Mouse (Mus musculus): ENCODE measurements around the gene Ubtd2. TPM values are rescaled to one million over a fixed set of nuclear protein-coding genes. Genes with fewer than 3 reads are reported as not detected.

The Ubtd2 gene
- polyA plus RNA-seq, 1 experiment from 2014 or later = 46.7 TPM

DNA sequence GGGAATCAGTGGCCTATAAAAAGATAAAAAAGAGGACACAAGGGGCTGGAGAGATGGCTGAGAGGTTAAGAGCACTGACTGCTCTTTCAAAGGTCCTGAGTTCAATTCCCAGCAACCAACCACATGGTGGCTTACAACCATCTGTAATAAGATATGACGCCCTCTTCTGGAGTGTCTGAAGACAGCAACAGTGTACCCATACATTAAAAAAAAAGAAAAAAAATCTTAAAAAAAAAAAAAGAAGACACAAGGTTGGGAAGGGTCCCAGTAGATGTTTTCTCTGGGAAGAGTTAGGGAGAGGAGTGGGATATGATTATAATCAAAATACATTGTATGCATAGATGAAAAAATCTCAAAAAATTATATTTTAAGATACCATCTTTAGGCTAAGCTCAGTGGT is 10.0 kb upstream of the Ubtd2 start:
- no peak for DNase-seq (ENCODE audit: low spot score)
- no peak overlapping the region for H3K4me3 ChIP-seq
- H3K9me3 ChIP-seq = no peaks in the 10 kb centered on the region
- 47% methylated on average over 1 of the region's 1 CpGs for WGBS
- H3K27ac ChIP-seq = no peak overlapping the region
- H3K27me3 ChIP-seq (ENCODE audit: insufficient read depth, poor library complexity, severe bottlenecking) = no peaks in the 10 kb centered on the region
- no peaks in the 10 kb centered on the region for H3K36me3 ChIP-seq
- H3K4me1 ChIP-seq = no peaks in the 10 kb centered on the region

DNA sequence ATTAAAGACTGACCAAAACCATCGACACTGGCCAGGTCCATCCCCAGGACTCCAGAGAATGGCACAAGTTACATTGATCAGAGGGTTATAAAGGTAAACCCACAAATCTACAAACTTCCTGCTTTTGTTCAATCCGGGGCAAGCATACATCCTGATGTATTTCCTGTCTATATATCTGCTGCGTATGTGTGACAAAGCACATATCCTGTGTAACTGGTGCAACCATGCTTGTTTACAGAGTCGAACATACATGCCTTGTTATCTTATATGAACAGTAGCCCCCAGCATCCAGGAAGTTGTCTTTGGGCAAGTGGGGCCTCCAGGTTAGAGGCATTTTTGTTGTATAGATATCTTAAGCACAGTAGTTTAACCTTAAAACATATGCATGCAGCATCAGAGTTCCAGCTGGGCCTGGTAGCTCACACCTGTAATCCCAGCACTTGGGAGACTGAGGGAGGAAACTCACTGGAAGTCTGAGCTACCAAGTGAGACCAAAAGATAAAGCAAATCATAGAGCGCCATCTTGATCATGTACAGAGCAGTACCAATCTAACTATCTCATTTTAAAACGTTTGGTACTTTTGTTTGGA is 9.4 kb upstream of the Ubtd2 start:
- Histone ChIP-seq H3K4me1 (0 out of 2 replicates have a peak, but pooled peaks cover 3% of the 10 kb centered on the region), H3K36me3 (no peaks in the 10 kb centered on the region), H3K9me3 (no peaks in the 10 kb centered on the region), H3K27ac (no peak overlapping the region), H3K27me3 (ENCODE audit: insufficient read depth, poor library complexity, severe bottlenecking) (no peaks in the 10 kb centered on the region), H3K4me3 (no peak overlapping the region)
- 63% methylated on average over 6 of the region's 6 CpGs for WGBS
- no peak for DNase-seq (ENCODE audit: low spot score)

DNA sequence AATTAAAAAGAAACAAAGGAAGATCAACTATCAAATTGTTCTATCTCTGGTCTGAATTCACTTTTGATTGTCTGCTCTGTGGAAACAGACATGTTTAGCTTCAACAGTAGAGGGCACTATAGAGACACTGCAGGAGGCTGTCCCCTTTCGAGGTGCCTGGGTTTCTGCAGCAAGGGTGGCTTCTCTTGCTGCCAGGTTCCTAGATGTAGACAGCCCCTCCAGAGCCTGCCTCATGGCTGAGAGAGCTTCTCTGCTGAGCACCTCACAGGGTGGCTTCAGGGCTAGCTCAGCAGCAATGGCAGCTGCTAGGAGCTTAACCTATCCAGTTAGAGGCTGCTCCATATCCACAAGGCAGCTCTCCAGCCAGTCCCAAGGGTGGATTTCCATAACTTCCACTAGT is 5.0 kb upstream of the Ubtd2 start:
- no peak overlapping the region for H3K4me3 ChIP-seq
- H3K9me3 ChIP-seq = no peaks in the 10 kb centered on the region
- 6% methylated on average over 1 of the region's 1 CpGs for WGBS
- H3K27ac ChIP-seq = no peak overlapping the region
- no peak for DNase-seq (ENCODE audit: low spot score)
- no peaks in the 10 kb centered on the region for H3K27me3 ChIP-seq (ENCODE audit: insufficient read depth, poor library complexity, severe bottlenecking)
- H3K36me3 ChIP-seq = no peaks in the 10 kb centered on the region
- H3K4me1 ChIP-seq = peaks cover 3% of the 10 kb centered on the region; the same call in 1 of the 2 replicates

DNA sequence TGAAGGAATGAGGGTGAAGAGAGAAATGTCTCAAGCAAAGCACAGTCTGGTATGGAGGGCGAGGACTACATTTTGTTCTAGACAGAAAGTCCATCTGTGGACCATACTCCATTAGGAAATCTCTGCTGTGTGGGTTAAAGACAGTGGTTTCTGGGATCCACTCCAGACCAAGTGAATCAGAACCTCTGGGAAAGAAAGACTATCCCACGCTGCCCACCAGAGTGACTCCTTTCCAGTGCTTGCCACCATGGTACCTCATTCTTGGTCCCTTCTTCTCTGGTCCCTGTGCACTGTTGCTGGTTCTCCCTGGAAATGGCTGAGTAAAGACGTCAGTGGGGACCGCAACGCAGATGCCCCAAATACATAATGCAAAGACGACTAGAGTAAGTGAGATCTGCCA is 3.9 kb upstream of the Ubtd2 start:
- Histone ChIP-seq H3K4me1 (peaks cover 3% of the 10 kb centered on the region; the same call in 1 of the 2 replicates), H3K4me3 (no peak overlapping the region), H3K27ac (no peak overlapping the region), H3K27me3 (ENCODE audit: insufficient read depth, poor library complexity, severe bottlenecking) (no peaks in the 10 kb centered on the region), H3K9me3 (no peaks in the 10 kb centered on the region), H3K36me3 (no peaks in the 10 kb centered on the region)
- 91% methylated on average over 6 of the region's 6 CpGs for WGBS
- no peak for DNase-seq (ENCODE audit: low spot score)

DNA sequence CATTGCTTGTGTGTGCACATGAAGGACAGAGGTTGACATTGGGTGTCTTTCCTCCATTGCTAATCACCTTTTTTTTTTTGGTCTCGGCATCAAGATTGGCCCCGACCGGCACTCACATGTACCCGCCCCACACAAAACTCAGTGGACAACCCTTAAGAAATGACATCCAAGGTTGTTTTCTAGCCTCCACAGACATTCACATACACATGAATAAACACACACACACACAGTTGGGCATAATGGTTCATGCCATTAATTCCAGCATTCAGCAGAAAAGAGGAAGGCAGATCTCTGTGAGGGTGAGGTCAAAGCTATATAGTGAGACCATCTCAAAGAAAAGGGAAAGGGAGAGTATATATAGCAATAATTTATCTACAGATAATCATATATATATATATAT is 2.4 kb upstream of the Ubtd2 start:
- H3K27me3 ChIP-seq (ENCODE audit: insufficient read depth, poor library complexity, severe bottlenecking) = no peaks in the 10 kb centered on the region
- H3K4me3 ChIP-seq = no peak overlapping the region
- no peak overlapping the region for H3K27ac ChIP-seq
- 90% methylated on average over 4 of the region's 4 CpGs for WGBS
- no peaks in the 10 kb centered on the region for H3K9me3 ChIP-seq
- no peaks in the 10 kb centered on the region for H3K36me3 ChIP-seq
- H3K4me1 ChIP-seq = peaks cover 9% of the 10 kb centered on the region; the same call in 1 of the 2 replicates
- no peak for DNase-seq (ENCODE audit: low spot score)

DNA sequence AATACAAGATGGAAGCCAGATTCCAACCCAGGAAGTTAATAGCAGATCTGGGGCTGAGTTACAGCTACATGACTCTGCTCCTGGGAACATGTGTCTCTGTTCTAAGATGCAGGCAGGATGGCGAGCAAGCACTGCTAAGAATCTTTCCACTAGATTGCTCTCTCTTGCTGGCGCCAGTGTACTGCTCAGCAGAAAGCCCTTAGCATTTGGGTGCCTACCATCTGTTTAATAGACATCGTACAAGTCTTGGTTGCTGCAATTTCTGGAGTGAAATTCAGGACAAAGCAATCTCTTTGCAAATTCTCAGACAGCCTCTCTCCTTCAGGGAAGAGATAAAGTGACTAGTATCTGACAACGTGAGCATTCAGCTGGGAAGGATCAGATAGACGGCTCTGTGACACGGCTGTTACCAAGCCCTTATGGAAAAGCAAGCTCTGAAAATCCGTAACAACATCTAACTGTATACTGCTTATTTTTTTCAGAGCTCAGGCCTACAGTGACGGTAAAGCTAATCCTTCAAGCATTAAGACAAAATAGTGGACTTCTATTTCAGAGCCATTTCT is 1.7 kb upstream of the Ubtd2 start:
- no peak overlapping the region for H3K4me3 ChIP-seq
- WGBS = 34% methylated on average over 8 of the region's 8 CpGs
- DNase-seq (ENCODE audit: low spot score) = no peak
- no peaks in the 10 kb centered on the region for H3K36me3 ChIP-seq
- H3K9me3 ChIP-seq = no peaks in the 10 kb centered on the region
- H3K4me1 ChIP-seq = peaks cover 9% of the 10 kb centered on the region; the same call in 1 of the 2 replicates
- H3K27me3 ChIP-seq (ENCODE audit: insufficient read depth, poor library complexity, severe bottlenecking) = no peaks in the 10 kb centered on the region
- no peak overlapping the region for H3K27ac ChIP-seq

DNA sequence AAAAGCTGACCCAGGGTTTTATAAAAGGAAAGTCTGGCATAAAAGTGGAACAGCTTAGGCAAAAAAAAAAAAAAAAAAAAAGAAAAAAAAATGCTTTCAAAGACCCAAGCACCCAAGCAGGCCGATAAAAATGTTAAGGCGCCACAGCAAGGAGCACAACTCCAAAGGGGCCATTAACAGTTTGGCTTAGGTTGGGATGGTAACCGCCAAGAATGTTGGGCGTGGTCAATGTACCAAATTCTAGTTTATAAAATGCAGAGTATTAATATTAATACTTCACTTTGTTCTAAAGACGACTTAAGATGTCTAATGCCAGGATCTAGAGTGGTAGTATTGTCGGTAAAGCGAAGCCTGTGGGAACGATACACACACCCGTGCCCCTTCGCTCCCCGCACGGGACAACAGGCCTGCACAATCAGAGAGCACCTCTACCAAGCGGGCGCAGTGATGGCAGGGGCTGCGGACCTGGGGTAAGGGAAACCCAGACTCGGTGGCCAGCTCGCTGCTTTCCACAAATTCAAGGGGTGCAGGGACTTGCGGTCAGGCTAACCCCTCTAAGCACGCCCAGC is 855 bp upstream of the Ubtd2 start:
- Histone ChIP-seq H3K9me3 (no peaks in the 10 kb centered on the region), H3K27me3 (ENCODE audit: insufficient read depth, poor library complexity, severe bottlenecking) (no peaks in the 10 kb centered on the region), H3K36me3 (no peaks in the 10 kb centered on the region), H3K4me1 (peaks cover 9% of the 10 kb centered on the region; the same call in 1 of the 2 replicates), H3K4me3 (peak overlapping the region; percentile 86), H3K27ac (peak overlapping the region; percentile 99)
- WGBS = 2% methylated on average over 19 of the region's 19 CpGs
- DNase-seq (ENCODE audit: low spot score) = no peak

DNA sequence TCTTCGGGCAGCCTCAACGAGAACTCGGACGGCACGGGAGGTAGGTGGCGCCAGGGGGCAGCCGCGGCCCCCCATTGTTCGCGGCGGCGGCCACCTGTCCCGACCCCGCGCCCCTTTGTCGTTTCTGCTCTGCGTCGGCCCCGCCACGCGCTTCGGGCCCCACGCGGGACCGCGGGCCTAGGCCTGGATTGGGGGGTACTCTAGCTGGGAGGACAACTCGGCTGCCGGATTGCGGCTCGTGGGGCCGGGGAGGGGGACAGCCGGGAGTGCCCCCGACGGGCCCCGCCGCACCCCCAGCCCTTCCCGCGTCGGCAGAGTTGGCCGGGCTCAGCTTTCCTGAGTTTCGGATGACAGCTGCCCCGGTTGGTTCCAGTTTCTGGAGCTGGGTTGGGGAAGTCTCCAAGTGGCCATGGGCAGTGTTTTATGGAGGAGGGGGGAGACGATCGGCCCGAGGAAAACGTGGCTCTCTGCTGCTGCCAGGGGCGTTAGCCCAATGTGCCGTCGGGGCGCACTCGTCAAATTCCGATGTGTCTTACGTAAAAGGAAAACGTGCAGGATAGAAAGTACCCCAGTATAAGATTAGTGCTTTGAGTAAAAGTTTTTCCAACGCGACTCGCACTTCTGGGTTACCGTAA is 454 bp downstream of the Ubtd2 start:
- no peak for DNase-seq (ENCODE audit: low spot score)
- WGBS = under 1% methylated on average over 58 of the region's 58 CpGs

DNA sequence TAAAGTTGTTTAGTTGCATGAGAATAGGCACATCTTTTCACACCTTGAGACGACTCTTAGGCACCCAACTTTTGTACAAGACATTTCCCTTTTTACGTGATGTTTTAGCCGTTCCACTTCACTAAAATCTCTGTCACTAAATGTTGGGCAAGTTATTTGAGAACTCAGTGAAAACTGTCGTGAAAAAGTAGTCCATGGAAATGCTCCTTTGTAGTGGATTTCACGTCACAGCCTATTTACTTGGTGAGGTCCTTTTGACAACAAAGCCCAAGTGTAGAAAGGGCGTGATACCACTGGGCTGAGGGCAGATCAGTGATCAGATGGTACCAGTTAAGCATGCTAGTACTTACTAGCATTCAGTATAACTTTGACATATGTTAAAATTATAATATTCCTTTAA is 1.2 kb downstream of the Ubtd2 start:
- 16% methylated on average over 6 of the region's 6 CpGs for WGBS
- no peaks in the 10 kb centered on the region for H3K36me3 ChIP-seq
- peak overlapping the region; percentile 86 for H3K4me3 ChIP-seq
- peaks cover 7% of the 10 kb centered on the region; the same call in 1 of the 2 replicates for H3K4me1 ChIP-seq
- no peaks in the 10 kb centered on the region for H3K9me3 ChIP-seq
- no peaks in the 10 kb centered on the region for H3K27me3 ChIP-seq (ENCODE audit: insufficient read depth, poor library complexity, severe bottlenecking)
- no peak for DNase-seq (ENCODE audit: low spot score)
- peak overlapping the region; percentile 99 for H3K27ac ChIP-seq

More for the DNA sequence above, 454 bp downstream of the Ubtd2 start:
- no peaks in the 10 kb centered on the region for H3K36me3 ChIP-seq
- H3K27me3 ChIP-seq (ENCODE audit: insufficient read depth, poor library complexity, severe bottlenecking) = no peaks in the 10 kb centered on the region
- H3K4me1 ChIP-seq = peaks cover 7% of the 10 kb centered on the region; the same call in 1 of the 2 replicates
- no peaks in the 10 kb centered on the region for H3K9me3 ChIP-seq
- peak overlapping the region; percentile 86 for H3K4me3 ChIP-seq
- H3K27ac ChIP-seq = peak overlapping the region; percentile 99

DNA sequence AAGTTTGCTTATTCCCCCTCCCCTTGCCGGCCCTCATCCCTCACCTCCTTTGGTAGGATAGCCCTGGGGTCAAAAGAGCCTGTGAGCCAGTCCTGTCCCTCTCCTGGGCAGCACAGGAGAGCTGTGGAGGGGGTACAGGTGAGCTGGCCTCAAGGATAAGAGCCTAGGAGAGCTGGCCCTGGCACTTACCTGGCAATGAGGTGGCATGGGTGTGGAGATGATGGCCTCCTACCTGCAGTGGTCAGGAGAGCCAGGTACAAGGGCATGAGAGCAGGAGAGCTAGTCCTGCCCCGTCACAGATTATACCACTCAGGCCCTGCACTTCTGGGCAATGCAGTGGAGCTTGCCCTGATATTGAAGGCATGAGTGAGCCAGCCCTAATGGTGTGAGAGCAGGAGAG is 9.1 kb downstream of the Ubtd2 start:
- Histone ChIP-seq H3K36me3 (no peaks in the 10 kb centered on the region), H3K27ac (no peak overlapping the region), H3K27me3 (ENCODE audit: insufficient read depth, poor library complexity, severe bottlenecking) (no peaks in the 10 kb centered on the region), H3K9me3 (no peaks in the 10 kb centered on the region), H3K4me3 (no peak overlapping the region), H3K4me1 (peaks cover 5% of the 10 kb centered on the region; the same call in 1 of the 2 replicates)
- WGBS = 79% methylated on average over 2 of the region's 2 CpGs
- DNase-seq (ENCODE audit: low spot score) = no peak

DNA sequence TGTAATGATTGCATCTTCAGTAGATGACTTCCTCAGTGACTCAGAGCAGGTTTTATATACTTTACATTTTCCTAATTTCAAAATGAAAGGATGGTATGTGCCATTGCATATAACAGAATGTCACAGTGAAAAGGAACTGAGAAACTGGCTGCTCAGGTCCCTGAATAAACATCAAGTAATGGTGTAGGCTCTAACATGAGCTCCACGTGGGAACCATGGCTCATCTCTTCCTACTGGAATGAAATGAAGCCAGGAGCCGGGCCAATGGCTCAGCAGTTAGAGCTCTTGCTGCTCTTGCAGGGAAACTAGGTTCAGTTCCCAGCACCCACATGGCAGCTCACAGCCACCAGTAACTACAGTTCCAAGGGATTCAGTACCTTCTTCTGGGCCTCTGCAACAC is 16.8 kb downstream of the Ubtd2 start:
- H3K4me3 ChIP-seq = no peak overlapping the region
- 75% methylated on average over 2 of the region's 2 CpGs for WGBS
- no peak for DNase-seq (ENCODE audit: low spot score)
- no peaks in the 10 kb centered on the region for H3K36me3 ChIP-seq
- no peaks in the 10 kb centered on the region for H3K27me3 ChIP-seq (ENCODE audit: insufficient read depth, poor library complexity, severe bottlenecking)
- no peaks in the 10 kb centered on the region for H3K9me3 ChIP-seq
- no peak overlapping the region for H3K27ac ChIP-seq
- no peaks in the 10 kb centered on the region for H3K4me1 ChIP-seq

DNA sequence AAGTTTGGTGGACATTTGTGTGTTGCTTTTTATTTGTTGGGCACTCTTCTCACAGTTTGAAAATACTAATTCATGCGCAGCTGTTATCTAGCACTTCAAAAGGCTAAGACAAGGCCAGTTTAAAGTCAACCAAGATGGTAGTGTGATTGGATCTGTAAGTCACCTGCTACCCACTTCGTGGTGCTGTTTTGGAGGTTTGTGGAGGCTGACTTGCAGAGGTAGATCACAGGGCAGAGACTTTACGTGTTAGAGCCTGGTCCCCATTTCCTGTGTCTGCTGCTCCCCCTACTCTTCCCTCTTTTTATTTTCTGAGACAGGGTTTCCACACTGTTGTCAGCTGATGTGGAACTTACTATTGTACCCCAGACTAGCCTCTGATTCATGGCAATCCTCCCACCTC is 19.6 kb downstream of the Ubtd2 start:
- no peak for DNase-seq (ENCODE audit: low spot score)
- H3K27ac ChIP-seq = no peak overlapping the region
- H3K4me1 ChIP-seq = no peaks in the 10 kb centered on the region
- 78% methylated on average over 3 of the region's 3 CpGs for WGBS
- no peaks in the 10 kb centered on the region for H3K36me3 ChIP-seq
- H3K9me3 ChIP-seq = no peaks in the 10 kb centered on the region
- no peaks in the 10 kb centered on the region for H3K27me3 ChIP-seq (ENCODE audit: insufficient read depth, poor library complexity, severe bottlenecking)
- no peak overlapping the region for H3K4me3 ChIP-seq

DNA sequence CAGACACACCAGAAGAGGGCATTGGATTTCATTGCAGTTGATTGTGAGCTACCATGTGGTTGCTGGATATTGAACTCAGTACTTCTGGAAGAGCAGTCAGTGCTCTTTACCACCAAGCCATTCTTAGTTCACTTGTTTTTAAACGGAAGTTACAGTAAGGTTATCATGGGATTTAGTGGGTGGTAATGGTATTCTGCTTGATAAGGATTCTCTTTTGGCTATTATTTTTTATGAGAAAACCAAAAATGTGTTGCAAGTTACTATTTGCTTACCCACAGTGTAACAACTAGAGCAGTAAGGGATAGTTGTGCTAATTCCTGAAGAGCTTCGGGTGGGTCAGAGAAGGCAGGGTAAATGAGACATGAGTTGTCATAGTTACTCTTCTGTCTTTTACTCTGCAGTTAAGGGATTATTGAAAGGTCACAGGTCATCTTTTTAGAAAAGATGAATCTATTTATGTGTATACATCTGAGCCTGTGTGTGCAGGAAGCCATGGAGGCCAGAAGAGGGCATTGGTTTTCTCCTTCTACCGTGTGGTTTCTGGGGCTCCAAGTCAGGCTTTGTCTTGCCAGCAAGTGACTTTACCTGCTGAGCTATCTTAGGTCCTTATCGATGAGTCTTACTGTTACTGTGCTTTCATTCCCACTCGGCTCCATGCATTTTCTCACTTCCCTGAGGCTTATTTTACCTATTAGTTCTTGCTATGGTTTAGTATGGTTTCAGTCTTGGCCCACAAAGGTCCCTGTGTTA is 20.5 kb downstream of the Ubtd2 start:
- no peaks in the 10 kb centered on the region for H3K27me3 ChIP-seq (ENCODE audit: insufficient read depth, poor library complexity, severe bottlenecking)
- H3K4me3 ChIP-seq = no peak overlapping the region
- no peaks in the 10 kb centered on the region for H3K9me3 ChIP-seq
- H3K4me1 ChIP-seq = no peaks in the 10 kb centered on the region
- no peaks in the 10 kb centered on the region for H3K36me3 ChIP-seq
- H3K27ac ChIP-seq = no peak overlapping the region
- WGBS = 77% methylated on average over 5 of the region's 5 CpGs
- no peak for DNase-seq (ENCODE audit: low spot score)
